16 mouse cellular contexts compared by ENCODE assay signal in genomic region chr12:117776841-117777240, GRCm38 (mm10).
"Had no signal": no experiment of that assay in that cellular context is flagged by ENCODE, and none has a peak within 500 bp of the region (broad histone marks: within the 10 kb centered on the region; RNA-seq: fewer than 3 reads in every experiment).

No protein-coding gene starts in this region.

- DNase-seq: right cerebral cortex, adult 18-20 months; right cerebral cortex, postnatal 14 days; right cerebral cortex, postnatal 25 days; right cerebral cortex, postnatal 4 days; spleen, adult 18-20 months; thymus, adult 18-20 months; thymus, adult 2 months; thymus, postnatal 14 days; thymus, postnatal 25 days; thymus, postnatal 36 days; thymus, postnatal 4 days had no signal

- H3K9me3 ChIP-seq: neural tube, embryonic 12.5 days; neural tube, embryonic 13.5 days; neural tube, embryonic 15.5 days; stomach, embryonic 15.5 days had no signal

- H3K27me3 ChIP-seq: stomach, embryonic 15.5 days had no signal

- H3K4me3 ChIP-seq: neural tube, embryonic 12.5 days; neural tube, embryonic 13.5 days; neural tube, embryonic 15.5 days; stomach, embryonic 15.5 days had no signal

- H3K27ac ChIP-seq: neural tube, embryonic 12.5 days; neural tube, embryonic 13.5 days; neural tube, embryonic 15.5 days; stomach, embryonic 15.5 days; stomach, postnatal 0 days had no signal

- H3K9ac ChIP-seq: neural tube, embryonic 12.5 days; neural tube, embryonic 13.5 days; neural tube, embryonic 15.5 days; stomach, embryonic 15.5 days had no signal

- H3K4me2 ChIP-seq: neural tube, embryonic 12.5 days; neural tube, embryonic 13.5 days; neural tube, embryonic 15.5 days; stomach, embryonic 15.5 days had no signal

- H3K4me1 ChIP-seq: neural tube, embryonic 12.5 days; neural tube, embryonic 13.5 days; neural tube, embryonic 15.5 days; stomach, embryonic 15.5 days had no signal

- H3K36me3 ChIP-seq: neural tube, embryonic 12.5 days; neural tube, embryonic 13.5 days; neural tube, embryonic 15.5 days; stomach, embryonic 15.5 days had no signal
